Mouse (Mus musculus) right cerebral cortex, postnatal 36 days (tissue): ENCODE results near the gene Hoxc12.

ENCODE experiments used
- DNase-seq, 2 experiments: peaks; one replicate each; pipeline ENCODE4 v3.0.0; 2022; ENCODE audit warnings: low spot score in 2 of 2, mixed read lengths in 1 of 2

Hoxc12 gene

DNA sequence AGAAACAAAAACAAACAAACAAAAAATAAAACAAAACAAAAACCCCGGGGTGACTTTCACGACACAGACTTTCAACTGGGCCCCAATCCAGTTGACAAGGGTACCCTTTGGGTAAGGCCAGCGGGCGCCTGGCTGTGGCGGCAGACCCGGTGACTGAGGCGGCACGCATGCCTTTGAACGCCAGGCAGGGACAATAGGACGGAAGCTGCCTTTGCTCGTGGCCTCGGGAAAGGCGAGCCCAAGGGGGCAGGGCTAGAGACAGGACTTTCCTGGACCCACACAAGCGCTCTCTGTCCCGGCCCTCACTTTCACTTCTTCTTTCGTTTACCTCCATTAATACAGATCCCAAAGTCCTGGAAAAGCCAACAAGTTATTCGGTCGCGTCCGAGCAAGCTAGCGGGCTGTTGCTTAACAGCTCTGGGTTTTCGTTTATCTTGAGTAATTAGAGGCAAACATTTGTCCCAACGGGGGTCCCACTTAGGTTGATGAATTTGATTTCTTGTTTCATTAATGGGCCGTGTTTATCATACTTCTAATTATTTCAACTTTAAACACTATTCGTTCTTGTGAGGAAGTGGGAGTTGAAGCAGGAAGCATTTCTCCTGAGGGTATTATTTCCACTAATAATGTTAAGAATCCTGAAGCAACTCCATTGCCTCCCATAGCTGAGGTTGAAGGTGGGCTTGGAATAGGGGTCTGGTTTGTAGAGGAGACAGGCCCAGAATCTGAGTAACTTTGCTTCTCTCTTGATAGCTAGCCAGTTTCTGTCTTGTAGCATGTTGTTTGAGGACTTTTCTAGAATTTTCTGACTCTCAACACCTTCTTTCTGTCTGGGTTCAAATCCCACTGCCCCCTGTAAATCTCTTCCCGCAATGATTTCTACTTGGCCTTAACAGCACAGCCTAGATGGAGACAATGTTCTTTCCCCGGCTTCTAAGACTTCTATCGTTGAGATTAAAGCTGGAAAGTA lies 27.4 kb downstream of the Hoxc12 start:
- no peak for DNase-seq

- no peak for DNase-seq
Measured at GRCm38 (mm10) chr15:102965003-102965891, 28.7 kb downstream of the Hoxc12 start.

DNA sequence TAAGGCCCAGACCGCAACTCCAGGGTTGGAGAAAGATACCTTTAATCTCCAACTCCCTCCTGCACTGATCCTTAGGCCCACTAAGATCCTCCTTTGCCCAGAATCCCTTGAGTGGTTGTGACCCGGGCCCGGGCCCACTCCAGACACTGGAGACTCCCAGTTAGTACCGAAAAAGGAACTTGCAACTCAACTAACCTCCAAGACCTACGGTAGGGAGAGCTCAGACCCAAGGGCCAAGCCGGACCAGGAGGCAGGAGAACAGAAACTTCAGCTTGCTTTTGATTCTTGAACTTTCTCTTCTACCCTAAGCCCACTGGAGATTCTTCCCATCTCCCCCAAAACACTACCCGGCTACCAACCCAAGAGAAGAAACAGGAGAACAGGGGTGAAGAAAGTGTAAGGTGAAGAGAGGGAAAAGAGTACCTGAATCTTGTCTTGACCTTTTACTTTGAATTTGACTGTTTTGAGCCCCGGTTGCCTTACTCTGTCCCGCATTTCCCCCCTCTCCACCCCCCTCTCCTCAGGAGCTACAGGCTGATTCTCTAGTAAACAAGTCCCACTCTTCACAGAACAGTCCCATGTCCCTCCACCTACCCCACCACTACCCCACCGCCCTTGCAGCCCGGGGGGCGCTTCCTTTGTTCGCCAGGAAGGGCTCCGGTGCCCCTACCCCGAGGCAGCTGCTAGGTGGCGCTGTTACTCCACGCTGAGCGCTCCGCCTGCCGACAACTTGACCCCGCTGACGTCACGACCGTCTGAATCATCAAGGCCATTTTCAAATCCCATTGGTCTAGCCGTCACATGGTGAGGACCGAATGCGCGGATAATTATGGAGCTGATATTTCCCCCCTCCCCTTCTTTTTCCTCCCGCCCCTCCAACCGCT lies 29.6 kb downstream of the Hoxc12 start:
- DNase-seq: no peak

GRCm38 (mm10) chr15:102966776-102967311 lies 30.3 kb downstream of the Hoxc12 start, which contains the start of gene Hoxc10:
Gene Hoxc10, plus strand, starts transcription at chr15:102966796.
- DNase-seq: no peak

DNA sequence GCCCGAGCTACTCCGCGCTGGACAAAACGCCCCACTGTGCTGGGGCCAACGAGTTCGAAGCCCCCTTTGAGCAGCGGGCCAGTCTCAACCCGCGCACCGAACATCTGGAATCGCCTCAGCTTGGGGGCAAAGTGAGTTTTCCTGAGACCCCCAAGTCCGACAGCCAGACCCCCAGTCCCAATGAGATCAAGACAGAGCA lies 30.7 kb downstream of the Hoxc12 start, which contains the start of gene Hoxc5:
Hoxc5 (plus strand) TSS at position 132 of the 199 bp plus-strand sequence.
- no peak for DNase-seq

- DNase-seq: no peak
Measured at GRCm38 (mm10) chr15:102967511-102968397, 31.2 kb downstream of the Hoxc12 start.

GRCm38 (mm10) chr15:102969296-102969695 lies 32.7 kb downstream of the Hoxc12 start:
- no peak for DNase-seq

- DNase-seq: no peak
Measured at GRCm38 (mm10) chr15:102970740-102971139, 34.2 kb downstream of the Hoxc12 start.

GRCm38 (mm10) chr15:102972254-102972653 lies 35.7 kb downstream of the Hoxc12 start:
- DNase-seq: no peak

GRCm38 (mm10) chr15:102972753-102973152 lies 36.2 kb downstream of the Hoxc12 start:
- no peak for DNase-seq

- DNase-seq: no peak
Measured at GRCm38 (mm10) chr15:102975034-102975433, 38.5 kb downstream of the Hoxc12 start.

GRCm38 (mm10) chr15:102975688-102976111 lies 39.1 kb downstream of the Hoxc12 start:
- DNase-seq: no peak

- DNase-seq: no peak
Measured at GRCm38 (mm10) chr15:102976171-102976570, 39.6 kb downstream of the Hoxc12 start, which contains the start of gene Hoxc9. Gene Hoxc9, plus strand, starts transcription at chr15:102976439.

- no peak for DNase-seq
Measured at GRCm38 (mm10) chr15:102976631-102977422, 40.3 kb downstream of the Hoxc12 start.

GRCm38 (mm10) chr15:102977423-102977974 lies 40.9 kb downstream of the Hoxc12 start:
- no peak for DNase-seq

- DNase-seq: no peak
Measured at GRCm38 (mm10) chr15:102978615-102979515, 42.3 kb downstream of the Hoxc12 start.

GRCm38 (mm10) chr15:102979936-102980335 lies 43.4 kb downstream of the Hoxc12 start:
- no peak for DNase-seq

- no peak for DNase-seq
Measured at GRCm38 (mm10) chr15:102980352-102980751, 43.8 kb downstream of the Hoxc12 start.
